Mouse (Mus musculus): ENCODE results near the gene Kcns3.

DNA sequence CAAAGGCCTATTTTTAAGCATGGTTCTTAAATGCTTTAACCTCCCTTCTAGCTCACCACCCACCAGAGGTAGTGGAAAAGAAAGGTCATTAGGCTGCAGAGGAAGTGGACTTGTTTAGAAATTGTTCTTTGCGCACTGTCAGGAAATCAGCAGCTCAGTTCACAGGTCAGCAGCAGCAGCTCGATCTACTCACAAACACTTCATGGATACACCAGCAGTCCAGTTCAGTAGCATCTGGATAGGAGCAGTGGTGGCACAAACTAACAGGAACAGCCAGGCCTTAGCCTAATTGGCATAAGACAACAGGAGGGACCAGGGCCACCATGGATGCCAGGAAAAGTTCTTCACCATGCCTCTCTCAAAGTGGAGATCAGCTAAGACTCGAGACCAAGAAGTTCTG lies 49.3 kb downstream of the Kcns3 start:
- TF ChIP-seq EP300 (IDR thresholded peaks at IDR 0.05; ENCODE audit: low read depth): no peak
- no peak for TF ChIP-seq CTCF (IDR thresholded peaks at IDR 0.05; ENCODE audit: low read depth)

All from liver, embryonic 14.5 days (tissue).